21 mouse cellular contexts compared by ENCODE assay signal in genomic region chr13:29148616-29149015, GRCm38 (mm10).
DNase-seq lines count a peak whose midpoint lies in the region; TF ChIP-seq lines count a peak whose summit lies in the region.
"Had no signal": no experiment of that assay in that cellular context is flagged by ENCODE, and none has a peak within 500 bp of the region (broad histone marks: within the 10 kb centered on the region; RNA-seq: fewer than 3 reads in every experiment).

No protein-coding gene starts in this region.

- no peak overlapping the region for H3ac ChIP-seq in myocyte (ENCODE audit: control insufficient read depth, insufficient read length)

- 64% methylated on average over 9 of the region's 9 CpGs for WGBS in heart, adult 2 months

- H3K4me2 ChIP-seq in myocyte (ENCODE audit: low read depth) = peak overlapping the region; percentile 12
- H3K4me2 ChIP-seq: embryonic facial prominence, embryonic 13.5 days; forebrain, embryonic 12.5 days; hindbrain, embryonic 13.5 days had no signal

- no peak for TF ChIP-seq CTCF in heart, adult 2 months (IDR thresholded peaks at IDR 0.05)

- no peak overlapping the region for H3K4me3 ChIP-seq in heart, adult 2 months
- H3K4me3 ChIP-seq in myocyte = no peak overlapping the region
- H3K4me3 ChIP-seq: embryonic facial prominence, embryonic 13.5 days; forebrain, embryonic 12.5 days; hindbrain, embryonic 13.5 days had no signal

- H3K4me1 ChIP-seq in heart, adult 2 months (ENCODE audit: control insufficient read depth, insufficient read depth, low read length) = no peaks in the 10 kb centered on the region
- H3K4me1 ChIP-seq: embryonic facial prominence, embryonic 13.5 days; forebrain, embryonic 12.5 days; hindbrain, embryonic 13.5 days had no signal

- H3K27me3 ChIP-seq in heart, adult 2 months (ENCODE audit: control insufficient read depth, insufficient read depth, low read length) = no peaks in the 10 kb centered on the region
- H3K27me3 ChIP-seq in myocyte (ENCODE audit: control insufficient read depth, insufficient read depth, insufficient read length) = no peaks in the 10 kb centered on the region
- H3K27me3 ChIP-seq: embryonic facial prominence, embryonic 13.5 days; forebrain, embryonic 12.5 days; hindbrain, embryonic 13.5 days had no signal

- intact Hi-C loops in heart, adult 2 months (cut with DNase I) = no loop called here

- H3K36me3 ChIP-seq in heart, adult 2 months (ENCODE audit: control insufficient read depth, insufficient read depth, low read length) = no peaks in the 10 kb centered on the region
- H3K36me3 ChIP-seq in myocyte (ENCODE audit: control insufficient read depth, insufficient read depth) = no peaks in the 10 kb centered on the region
- H3K36me3 ChIP-seq: embryonic facial prominence, embryonic 13.5 days; forebrain, embryonic 12.5 days; hindbrain, embryonic 13.5 days had no signal

- peak; percentile 20 to 64 for DNase-seq in adrenal gland, adult (ENCODE audit: inconsistent age in 2 of 2, low spot score in 1 of 2)
- DNase-seq in adrenal gland, postnatal 4 days (ENCODE audit: low spot score in 2 of 2) = no peak
- peak; percentile 70 for DNase-seq in heart, adult 11 months
- DNase-seq in heart, adult 2 months = no peak
- DNase-seq in adrenal gland, postnatal 14 days = peak; percentile 34
- DNase-seq in spleen, postnatal 36 days (ENCODE audit: low spot score in 2 of 2) = no peak
- DNase-seq in gastrocnemius, adult 18-20 months (ENCODE audit: low spot score) = no peak
- DNase-seq: cerebellum, adult 18-20 months; cerebellum, adult 9-11 months; cerebellum, postnatal 36 days; forebrain, postnatal 0 days; gastrocnemius, postnatal 10 days; heart, postnatal 10 days; heart, postnatal 4 days; kidney, adult 11 months; kidney, adult 9 months had no signal

- H3K27ac ChIP-seq in heart, adult 2 months = no peak overlapping the region
- H3K27ac ChIP-seq: embryonic facial prominence, embryonic 13.5 days; forebrain, embryonic 12.5 days; hindbrain, embryonic 13.5 days; hindbrain, postnatal 0 days had no signal

- TF ChIP-seq POLR2A in heart, adult 2 months (IDR thresholded peaks at IDR 0.05; ENCODE audit: insufficient read depth, low read depth, low read length) = no peak
- TF ChIP-seq POLR2A in myocyte (IDR thresholded peaks at IDR 0.05; ENCODE audit: insufficient read length, low read depth) = no peak

- no peak for TF ChIP-seq EP300 in heart, adult 2 months (IDR thresholded peaks at IDR 0.05; ENCODE audit: insufficient read depth, low read depth, low read length)

- no peaks in the 10 kb centered on the region for H3K79me2 ChIP-seq in heart, adult 2 months (replicated peaks; ENCODE audit: control insufficient read depth, insufficient read depth, low read length)
- H3K79me2 ChIP-seq in myocyte (ENCODE audit: control insufficient read depth, insufficient read depth) = no peaks in the 10 kb centered on the region

- no peak overlapping the region for H3K9ac ChIP-seq in heart, adult 2 months (ENCODE audit: low read depth, low read length)
- H3K9ac ChIP-seq: embryonic facial prominence, embryonic 13.5 days; forebrain, embryonic 12.5 days; forebrain, postnatal 0 days; hindbrain, embryonic 13.5 days had no signal

TF ChIP-seq in myocyte, 11 proteins besides CTCF, POLR2A, EP300 and RAD21:
- TF ChIP-seq TCF12 (IDR thresholded peaks at IDR 0.05; ENCODE audit: insufficient read depth, poor library complexity, severe bottlenecking) (no peak), MYOD1 (IDR thresholded peaks at IDR 0.05; ENCODE audit: control insufficient read depth in 1 of 3, insufficient read length in 2 of 3, low read depth in 2 of 3) (peak in 1 of 3 experiments; percentile 32)

Comparison
In these comparisons a context has a peak if more than half of its experiments do, and no peak if none do; other contexts are left out.
1. DNase-seq: peak in adrenal gland, adult (2 of 2), heart, adult 11 months (single experiment) and adrenal gland, postnatal 14 days (single experiment); none in adrenal gland, postnatal 4 days (0 of 2), heart, adult 2 months (0 of 2), spleen, postnatal 36 days (0 of 2) and gastrocnemius, adult 18-20 months (single experiment).